Mouse (Mus musculus): ENCODE data around the gene Olig2.

The Olig2 gene

DNA sequence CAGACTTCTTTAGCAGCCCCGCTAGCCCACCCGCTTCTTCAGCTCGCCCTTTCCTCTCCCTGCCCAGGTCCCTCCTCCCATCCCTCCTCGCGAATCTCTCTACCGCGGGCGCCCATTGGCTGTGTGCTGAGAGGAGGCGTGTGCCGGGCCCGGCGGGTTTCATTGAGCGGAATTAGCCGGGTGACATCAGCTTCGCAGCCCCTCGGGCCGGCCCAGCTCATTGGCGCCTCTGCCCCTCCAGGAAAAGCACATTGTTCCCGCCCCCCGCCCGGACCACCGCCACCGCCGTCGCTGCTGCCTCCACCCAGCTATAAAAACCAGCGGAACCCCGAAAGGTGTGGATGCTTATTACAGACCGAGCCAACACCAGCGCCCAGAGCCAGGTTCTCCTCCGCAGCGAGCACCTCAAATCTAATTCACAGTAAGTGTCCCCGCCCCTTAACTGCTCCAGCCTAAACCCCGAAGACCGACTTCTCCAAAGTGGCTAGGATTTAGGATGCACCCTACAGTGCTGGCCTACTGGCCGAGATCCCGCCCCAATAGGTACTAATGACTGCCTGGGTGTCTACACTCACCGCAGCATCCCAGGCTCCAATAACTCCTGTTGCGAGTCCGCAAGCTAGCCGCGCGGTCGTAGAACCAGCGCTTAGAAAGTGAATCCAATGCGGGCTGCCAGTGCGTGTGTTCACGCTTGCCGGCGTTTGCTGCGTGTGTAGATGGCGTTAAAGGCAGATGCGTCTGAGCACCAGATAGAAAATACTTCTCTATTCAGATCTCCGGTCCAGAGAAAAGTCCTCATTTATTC is at the start of gene Olig2:
Gene Olig2 (plus strand): TSS at position 225 of the 805 bp plus-strand sequence.
- DNase-seq (ENCODE audit: low spot score): no peak

- no peak for DNase-seq (ENCODE audit: low spot score)
These were observed 49.4 kb upstream of the Olig2 start for GRCm38 (mm10) chr16:91175892-91176291.

GRCm38 (mm10) chr16:91187046-91187445 is 38.2 kb upstream of the Olig2 start:
- DNase-seq (ENCODE audit: low spot score): no peak

- DNase-seq (ENCODE audit: low spot score): no peak
These were observed 37.6 kb upstream of the Olig2 start for GRCm38 (mm10) chr16:91187662-91188061.

- DNase-seq (ENCODE audit: low spot score): no peak
These were observed 37.0 kb upstream of the Olig2 start for GRCm38 (mm10) chr16:91188304-91188703.

DNA sequence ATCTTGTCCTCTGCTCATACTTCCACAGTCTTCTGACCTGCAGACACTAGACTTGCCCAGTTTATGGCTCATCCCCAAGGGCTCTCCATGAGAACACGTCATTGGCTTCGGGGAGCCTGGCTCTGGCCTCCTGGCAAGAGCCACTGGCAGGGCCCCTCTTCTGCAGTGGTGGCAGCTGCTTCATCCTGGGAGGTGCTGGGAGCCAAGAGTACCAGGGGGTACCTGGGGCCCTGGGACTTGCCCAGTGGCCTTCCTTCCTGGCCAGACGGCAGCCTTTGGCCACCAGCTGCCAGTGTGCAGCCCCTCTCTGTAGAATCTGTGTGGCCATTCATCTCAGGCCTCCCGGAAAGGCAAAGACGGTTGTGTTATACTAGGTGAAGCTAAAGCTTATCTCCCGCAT is 34.0 kb upstream of the Olig2 start:
- no peak for DNase-seq (ENCODE audit: low spot score)

DNA sequence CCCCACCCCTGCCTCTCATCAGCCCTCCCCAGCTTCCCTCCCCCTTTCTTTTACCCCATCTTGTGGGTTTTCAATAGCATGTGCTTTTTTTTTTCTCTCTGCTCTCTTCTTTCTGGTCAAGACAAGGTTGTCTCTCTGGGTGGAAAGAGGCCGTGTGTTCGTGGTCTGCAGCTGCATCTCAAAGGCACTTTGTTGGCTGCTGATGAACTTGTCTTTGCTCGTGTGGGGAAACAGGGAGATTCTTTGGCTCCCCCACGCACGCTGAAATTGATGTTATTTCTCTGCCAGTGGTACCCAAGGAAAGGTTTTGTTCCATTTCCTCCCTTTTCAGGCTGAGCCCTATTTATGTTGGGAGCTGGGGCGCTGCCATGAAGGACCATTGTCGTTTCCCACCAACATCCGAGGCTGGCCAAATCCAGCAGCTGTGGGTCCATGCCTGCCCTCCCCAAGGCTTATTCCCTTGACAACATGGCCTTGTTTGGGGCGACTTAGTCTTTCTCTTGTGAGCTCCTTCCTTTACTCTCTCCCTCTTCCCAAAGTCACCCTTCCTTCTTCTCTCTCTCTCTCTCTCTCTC is 33.5 kb upstream of the Olig2 start:
- DNase-seq (ENCODE audit: low spot score): no peak

DNA sequence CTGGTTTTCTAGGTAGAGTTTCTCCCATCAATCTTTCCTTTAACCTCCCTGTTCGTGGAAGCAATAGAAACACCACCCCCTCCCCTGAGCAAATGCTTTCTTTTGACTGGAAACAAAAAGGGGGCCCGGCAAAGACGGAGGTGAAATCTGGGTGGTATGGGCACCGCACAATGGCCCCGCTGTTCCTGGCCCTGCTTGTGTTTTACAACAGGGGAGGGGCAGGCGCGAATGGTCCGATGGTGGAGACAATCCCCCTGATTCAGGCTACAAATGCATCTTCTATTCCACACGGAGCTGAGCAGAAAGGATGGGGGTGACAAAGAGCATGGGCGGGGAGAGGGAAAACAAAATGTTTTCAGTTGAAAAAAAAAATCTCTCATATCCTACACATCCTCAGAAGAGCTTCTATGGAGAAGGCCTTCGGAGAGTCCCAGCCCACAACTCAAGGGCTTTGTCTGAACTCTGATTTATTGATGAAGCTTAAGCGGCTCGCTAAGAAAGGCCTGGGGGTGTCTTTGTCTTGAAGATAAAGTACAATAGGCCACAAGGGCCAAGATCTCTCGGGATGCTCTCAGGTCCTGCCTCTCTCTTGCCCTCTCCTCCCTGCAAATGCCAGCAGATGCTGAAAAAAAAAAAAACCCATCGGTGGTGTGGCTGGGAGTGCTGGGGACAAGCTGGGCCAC is 32.4 kb upstream of the Olig2 start:
- DNase-seq (ENCODE audit: low spot score): no peak

DNA sequence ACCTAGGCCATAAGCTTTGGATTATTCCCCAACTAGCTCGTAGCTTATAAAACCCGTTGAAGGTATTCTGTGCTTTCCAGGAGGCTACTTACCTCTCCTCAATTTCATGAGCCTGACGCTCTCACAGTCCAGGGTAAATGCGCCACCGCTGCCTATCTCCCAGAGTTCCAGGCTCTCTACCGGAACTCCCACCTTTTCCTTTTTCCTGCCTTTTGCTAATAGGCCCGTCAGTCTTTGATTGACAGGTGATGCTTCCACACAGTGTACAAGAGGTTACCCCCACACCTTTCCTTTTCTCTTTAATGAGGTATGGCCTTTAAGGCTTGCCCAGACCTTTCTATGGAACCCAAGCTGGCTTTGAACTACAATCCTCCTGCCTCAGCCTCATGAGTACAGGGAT is 25.4 kb upstream of the Olig2 start:
- DNase-seq (ENCODE audit: low spot score): no peak

DNA sequence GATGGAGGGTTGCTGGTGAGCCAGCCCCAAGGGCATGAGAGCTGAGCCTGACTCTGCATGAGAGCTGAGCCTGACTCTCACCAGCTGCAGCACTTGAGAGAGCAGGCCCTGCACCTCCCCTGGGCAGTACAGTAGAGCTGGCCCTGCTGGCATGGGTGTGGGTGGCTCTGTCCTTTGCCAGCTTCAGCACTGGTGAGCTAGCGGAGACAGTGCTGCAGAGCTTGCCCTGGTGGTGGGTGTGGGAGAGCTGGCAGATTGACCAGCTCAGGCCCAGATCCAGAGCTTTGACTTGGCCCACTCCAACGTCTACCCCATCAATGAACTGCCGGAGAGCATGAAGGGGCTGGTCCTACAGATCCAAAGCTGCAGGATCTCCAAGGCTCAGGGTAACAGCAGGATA is 22.3 kb upstream of the Olig2 start:
- no peak for DNase-seq (ENCODE audit: low spot score)

GRCm38 (mm10) chr16:91206371-91206770 is 18.9 kb upstream of the Olig2 start:
- DNase-seq (ENCODE audit: low spot score): no peak

DNA sequence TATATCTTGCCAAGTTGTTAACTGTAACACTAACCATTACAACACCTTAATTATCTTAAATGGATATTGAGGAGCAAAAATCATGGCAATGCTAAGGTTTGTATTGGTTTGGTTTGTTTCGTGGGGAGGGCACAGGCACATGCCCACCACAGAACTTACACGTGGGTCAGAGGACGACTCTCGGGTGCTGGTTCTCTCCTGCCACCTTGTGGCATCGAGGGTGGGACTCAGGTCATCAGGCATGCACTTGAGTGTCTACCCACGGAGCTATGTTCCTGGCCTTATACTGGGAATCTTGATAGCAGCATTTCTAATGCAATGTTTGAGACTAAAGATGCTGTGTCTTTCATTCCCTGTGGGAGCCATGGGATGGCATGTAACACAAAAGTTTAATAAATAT is 8.2 kb upstream of the Olig2 start:
- DNase-seq (ENCODE audit: low spot score): no peak

- DNase-seq (ENCODE audit: low spot score): no peak
These were observed 7.3 kb upstream of the Olig2 start for GRCm38 (mm10) chr16:91217948-91218347.

- DNase-seq (ENCODE audit: low spot score): no peak
These were observed 6.0 kb upstream of the Olig2 start for GRCm38 (mm10) chr16:91219246-91219645.

DNA sequence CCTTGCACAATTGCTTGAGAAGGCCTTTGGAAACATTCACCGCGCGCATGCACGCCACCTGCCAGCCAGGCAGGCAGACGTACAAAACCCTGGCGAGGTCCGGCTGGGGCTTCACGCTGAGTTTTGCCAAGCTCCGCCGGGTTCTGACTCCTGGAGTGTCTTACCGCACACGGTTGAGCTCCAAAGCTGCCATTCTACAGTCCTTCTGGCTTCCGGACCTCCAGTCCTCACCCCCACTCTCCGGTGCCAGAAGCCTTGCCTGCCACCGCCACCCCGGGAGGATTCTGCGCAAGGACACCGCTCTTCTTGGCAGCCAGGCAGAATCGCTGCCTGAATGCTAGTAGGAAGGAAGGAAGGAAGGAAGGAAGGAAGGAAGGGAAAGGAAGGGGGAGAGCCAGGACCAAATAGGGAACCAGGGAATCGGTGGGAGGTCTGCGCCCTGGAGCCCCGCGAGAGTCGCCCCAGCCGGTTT is 3.0 kb upstream of the Olig2 start:
- no peak for DNase-seq (ENCODE audit: low spot score)

GRCm38 (mm10) chr16:91222643-91223271 is 2.5 kb upstream of the Olig2 start:
- DNase-seq (ENCODE audit: low spot score): no peak

DNA sequence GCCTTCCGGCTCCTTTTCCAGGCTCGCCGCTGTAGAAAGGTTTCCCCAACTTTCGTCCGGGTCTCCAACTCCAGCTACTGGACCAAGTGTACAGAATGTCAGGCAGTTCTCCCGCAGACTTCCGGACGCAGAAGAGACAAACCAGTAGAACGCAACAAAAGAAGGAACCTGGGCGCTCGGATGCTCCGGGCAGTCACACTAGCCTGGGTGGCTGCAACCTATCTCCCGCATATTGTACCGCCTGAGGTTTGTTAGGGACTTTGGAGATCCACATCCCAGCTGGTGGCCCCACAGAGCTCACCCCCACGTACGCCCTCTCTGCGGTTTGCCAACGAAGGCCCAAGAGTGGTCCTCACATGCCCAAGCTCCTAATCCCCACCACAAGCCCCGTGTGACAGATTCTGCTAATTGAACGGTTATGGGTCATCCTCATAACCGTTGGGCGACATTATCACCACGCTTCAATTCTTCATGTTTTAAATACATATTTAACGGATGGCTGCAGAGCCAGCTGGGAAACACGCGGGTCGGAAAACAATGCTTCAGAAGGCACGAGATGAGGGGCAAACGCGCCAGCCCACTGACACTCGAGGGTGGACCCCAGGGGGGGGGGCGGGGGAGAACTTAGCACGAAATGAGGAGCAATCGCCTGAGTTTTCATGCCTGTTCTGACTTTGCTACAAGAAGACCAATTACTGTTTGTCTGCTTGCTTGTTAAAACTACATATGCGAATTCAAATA is 1.8 kb upstream of the Olig2 start:
- DNase-seq (ENCODE audit: low spot score): no peak

DNA sequence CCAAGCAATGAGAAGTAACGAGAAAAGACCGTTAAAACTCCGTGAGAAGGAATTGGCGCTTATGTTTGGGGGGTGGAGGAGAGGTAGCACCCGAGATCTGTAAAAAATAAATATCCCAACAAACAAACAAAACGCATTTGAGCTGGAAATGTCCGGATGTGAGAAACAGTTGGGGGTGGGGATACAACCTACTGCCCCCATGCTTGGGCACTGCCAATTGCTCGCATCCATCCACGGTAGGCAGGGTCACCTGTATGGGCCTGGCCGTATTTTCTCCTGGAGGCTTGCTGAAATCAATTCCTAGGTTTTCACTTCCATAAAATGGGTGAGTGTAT is 1.2 kb upstream of the Olig2 start:
- DNase-seq (ENCODE audit: low spot score): no peak

- DNase-seq (ENCODE audit: low spot score): no peak
These were observed 600 bp upstream of the Olig2 start for GRCm38 (mm10) chr16:91224481-91225232.

DNA sequence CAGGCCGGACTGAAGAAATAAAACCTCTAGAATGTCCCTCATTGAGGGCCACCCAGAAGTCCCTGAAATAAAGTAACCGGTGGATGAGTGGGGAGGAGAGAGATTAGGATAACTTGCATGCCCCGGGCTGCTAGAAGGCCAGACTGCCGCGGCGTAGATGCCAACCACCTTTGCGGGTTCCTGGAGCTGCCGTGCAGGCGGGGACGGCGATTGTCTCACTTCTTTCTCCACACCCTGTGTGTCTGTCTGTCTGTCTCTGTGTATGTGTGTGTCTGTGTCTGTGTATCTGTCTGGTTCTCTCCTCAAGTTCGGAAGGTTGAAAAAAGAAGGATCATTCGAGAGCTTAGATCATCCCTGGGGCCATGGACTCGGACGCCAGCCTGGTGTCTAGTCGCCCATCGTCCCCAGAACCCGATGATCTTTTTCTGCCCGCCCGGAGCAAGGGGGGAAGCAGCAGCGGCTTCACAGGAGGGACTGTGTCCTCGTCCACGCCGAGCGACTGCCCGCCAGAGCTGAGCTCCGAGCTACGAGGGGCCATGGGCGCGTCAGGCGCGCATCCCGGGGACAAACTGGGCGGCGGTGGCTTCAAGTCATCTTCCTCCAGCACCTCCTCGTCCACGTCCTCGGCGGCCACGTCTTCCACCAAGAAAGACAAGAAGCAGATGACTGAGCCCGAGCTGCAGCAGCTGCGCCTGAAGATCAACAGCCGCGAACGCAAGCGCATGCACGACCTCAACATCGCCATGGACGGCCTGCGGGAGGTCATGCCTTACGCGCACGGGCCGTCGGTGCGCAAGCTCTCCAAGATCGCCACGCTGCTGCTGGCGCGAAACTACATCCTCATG is 1.0 kb downstream of the Olig2 start:
- no peak for DNase-seq (ENCODE audit: low spot score)

Data from ovary, postnatal 14 days (tissue).